Mouse (Mus musculus): ENCODE results near the gene A130010J15Rik. TPM values are rescaled to one million over a fixed set of nuclear protein-coding genes. Genes with fewer than 3 reads are reported as not detected.

Gene A130010J15Rik
- polyA plus RNA-seq, 1 experiment, result 4.1 TPM

GRCm38 (mm10) chr1:193132385-193132784, 35.5 kb upstream of the A130010J15Rik start:
- H3ac ChIP-seq (ENCODE audit: control insufficient read depth, insufficient read length, low read depth), result no peak overlapping the region
- peaks cover 28% of the 10 kb centered on the region for H3K79me2 ChIP-seq (ENCODE audit: control insufficient read depth, insufficient read depth)
- H3K27me3 ChIP-seq (ENCODE audit: control insufficient read depth, insufficient read depth, insufficient read length), result no peaks in the 10 kb centered on the region
- TF ChIP-seq USF1 (IDR thresholded peaks at IDR 0.05; ENCODE audit: low read depth) (no peak), MAX (IDR thresholded peaks at IDR 0.05) (no peak), FOSL1 (IDR thresholded peaks at IDR 0.05; ENCODE audit: insufficient read depth, low read length, poor library complexity, severe bottlenecking) (no peak), CEBPB (IDR thresholded peaks at IDR 0.05; ENCODE audit: low read depth) (no peak), CTCF (IDR thresholded peaks at IDR 0.05; ENCODE audit: control insufficient read depth, insufficient read depth, insufficient read length) (no peak), MYOG (IDR thresholded peaks at IDR 0.05; ENCODE audit: control insufficient read depth, extremely low read depth, insufficient read length) (no peak), MYOD1 (IDR thresholded peaks at IDR 0.05; ENCODE audit: control insufficient read depth, insufficient read length, low read depth) (no peak)
- peaks cover 9% of the 10 kb centered on the region for H3K36me3 ChIP-seq (ENCODE audit: control insufficient read depth, insufficient read depth)
- peaks cover 21% of the 10 kb centered on the region for H3K79me3 ChIP-seq (ENCODE audit: low read depth)
- no peak overlapping the region for H3K4me3 ChIP-seq (ENCODE audit: insufficient read depth, poor library complexity, severe bottlenecking)

DNA sequence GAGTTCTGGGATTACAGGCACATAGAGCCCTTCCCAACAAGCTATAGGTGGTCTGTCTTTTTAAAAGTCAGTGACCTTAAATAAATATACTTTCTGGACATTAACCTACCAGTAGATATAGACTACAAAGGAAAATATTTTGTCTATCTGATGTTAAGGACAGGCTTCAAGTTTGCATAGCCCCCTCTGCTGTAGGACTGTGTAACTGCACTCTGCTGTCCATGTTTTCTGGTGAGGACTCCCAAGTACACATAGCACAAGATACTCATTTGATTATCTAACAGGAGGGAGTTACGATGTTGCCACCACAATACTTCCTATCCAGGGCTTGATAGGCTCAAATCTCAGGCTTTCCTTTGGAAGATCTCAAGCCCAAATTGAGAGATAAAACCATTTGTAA, 34.1 kb upstream of the A130010J15Rik start:
- Histone ChIP-seq H3ac (ENCODE audit: control insufficient read depth, insufficient read length, low read depth) (no peak overlapping the region), H3K27me3 (ENCODE audit: control insufficient read depth, insufficient read depth, insufficient read length) (peaks cover 4% of the 10 kb centered on the region), H3K79me3 (ENCODE audit: low read depth) (peaks cover 11% of the 10 kb centered on the region), H3K79me2 (ENCODE audit: control insufficient read depth, insufficient read depth) (peaks cover 14% of the 10 kb centered on the region), H3K36me3 (ENCODE audit: control insufficient read depth, insufficient read depth) (no peaks in the 10 kb centered on the region), H3K4me3 (ENCODE audit: insufficient read depth, poor library complexity, severe bottlenecking) (no peak overlapping the region)
- TF ChIP-seq USF1 (IDR thresholded peaks at IDR 0.05; ENCODE audit: low read depth) (no peak), MYOG (IDR thresholded peaks at IDR 0.05; ENCODE audit: control insufficient read depth, extremely low read depth, insufficient read length) (no peak), MYOD1 (IDR thresholded peaks at IDR 0.05; ENCODE audit: control insufficient read depth, insufficient read length, low read depth) (no peak), CEBPB (IDR thresholded peaks at IDR 0.05; ENCODE audit: low read depth) (no peak), MAX (IDR thresholded peaks at IDR 0.05) (no peak), FOSL1 (IDR thresholded peaks at IDR 0.05; ENCODE audit: insufficient read depth, low read length, poor library complexity, severe bottlenecking) (no peak), CTCF (IDR thresholded peaks at IDR 0.05; ENCODE audit: control insufficient read depth, insufficient read depth, insufficient read length) (no peak)

DNA sequence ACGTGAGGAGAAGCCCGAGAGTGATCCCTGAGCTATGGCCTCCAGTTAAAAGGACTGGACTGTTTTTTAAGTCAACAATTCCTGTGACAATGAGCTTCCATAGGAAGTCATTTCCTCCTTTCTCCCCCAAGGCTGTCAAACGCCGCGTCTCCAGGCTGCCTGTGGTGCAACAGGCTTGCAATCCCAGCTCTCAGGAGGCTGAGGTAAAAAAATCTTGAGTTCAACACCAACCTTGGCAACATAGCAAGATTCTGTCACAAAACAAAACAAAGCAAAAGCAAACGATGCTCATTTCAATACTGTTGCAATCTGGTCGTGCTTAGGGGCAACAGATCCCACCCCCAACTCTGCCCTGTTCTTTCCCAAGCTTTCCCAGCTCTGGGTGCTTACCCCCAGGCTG, 29.8 kb upstream of the A130010J15Rik start:
- Histone ChIP-seq H3K4me3 (ENCODE audit: insufficient read depth, poor library complexity, severe bottlenecking) (no peak overlapping the region), H3K79me3 (ENCODE audit: low read depth) (no peaks in the 10 kb centered on the region), H3K36me3 (ENCODE audit: control insufficient read depth, insufficient read depth) (no peaks in the 10 kb centered on the region), H3K79me2 (ENCODE audit: control insufficient read depth, insufficient read depth) (no peaks in the 10 kb centered on the region), H3K27me3 (ENCODE audit: control insufficient read depth, insufficient read depth, insufficient read length) (peaks cover 9% of the 10 kb centered on the region), H3ac (ENCODE audit: control insufficient read depth, insufficient read length, low read depth) (no peak overlapping the region)
- TF ChIP-seq CTCF (IDR thresholded peaks at IDR 0.05; ENCODE audit: control insufficient read depth, insufficient read depth, insufficient read length) (no peak), MYOG (IDR thresholded peaks at IDR 0.05; ENCODE audit: control insufficient read depth, extremely low read depth, insufficient read length) (no peak), MAX (IDR thresholded peaks at IDR 0.05) (no peak), FOSL1 (IDR thresholded peaks at IDR 0.05; ENCODE audit: insufficient read depth, low read length, poor library complexity, severe bottlenecking) (no peak), CEBPB (IDR thresholded peaks at IDR 0.05; ENCODE audit: low read depth) (no peak), MYOD1 (IDR thresholded peaks at IDR 0.05; ENCODE audit: control insufficient read depth, insufficient read length, low read depth) (no peak), USF1 (IDR thresholded peaks at IDR 0.05; ENCODE audit: low read depth) (no peak)

- no peak overlapping the region for H3K4me3 ChIP-seq (ENCODE audit: insufficient read depth, poor library complexity, severe bottlenecking)
- H3K27me3 ChIP-seq (ENCODE audit: control insufficient read depth, insufficient read depth, insufficient read length), result peaks cover 9% of the 10 kb centered on the region
- no peaks in the 10 kb centered on the region for H3K36me3 ChIP-seq (ENCODE audit: control insufficient read depth, insufficient read depth)
- H3K79me2 ChIP-seq (ENCODE audit: control insufficient read depth, insufficient read depth), result no peaks in the 10 kb centered on the region
- no peaks in the 10 kb centered on the region for H3K79me3 ChIP-seq (ENCODE audit: low read depth)
- no peak for TF ChIP-seq USF1 (IDR thresholded peaks at IDR 0.05; ENCODE audit: low read depth)
- TF ChIP-seq MYOG (IDR thresholded peaks at IDR 0.05; ENCODE audit: control insufficient read depth, extremely low read depth, insufficient read length), result no peak
- TF ChIP-seq MYOD1 (IDR thresholded peaks at IDR 0.05; ENCODE audit: control insufficient read depth, insufficient read length, low read depth), result no peak
- TF ChIP-seq CTCF (IDR thresholded peaks at IDR 0.05; ENCODE audit: control insufficient read depth, insufficient read depth, insufficient read length), result no peak
- TF ChIP-seq MAX (IDR thresholded peaks at IDR 0.05), result no peak
- no peak overlapping the region for H3ac ChIP-seq (ENCODE audit: control insufficient read depth, insufficient read length, low read depth)
Observed at GRCm38 (mm10) chr1:193138669-193139068, 29.2 kb upstream of the A130010J15Rik start.

GRCm38 (mm10) chr1:193141118-193141517, 26.7 kb upstream of the A130010J15Rik start:
- Histone ChIP-seq H3K36me3 (ENCODE audit: control insufficient read depth, insufficient read depth) (no peaks in the 10 kb centered on the region), H3K79me3 (ENCODE audit: low read depth) (no peaks in the 10 kb centered on the region), H3K79me2 (ENCODE audit: control insufficient read depth, insufficient read depth) (no peaks in the 10 kb centered on the region), H3ac (ENCODE audit: control insufficient read depth, insufficient read length, low read depth) (no peak overlapping the region), H3K4me3 (ENCODE audit: insufficient read depth, poor library complexity, severe bottlenecking) (no peak overlapping the region), H3K27me3 (ENCODE audit: control insufficient read depth, insufficient read depth, insufficient read length) (peaks cover 20% of the 10 kb centered on the region)
- no peak for TF ChIP-seq FOSL1 (IDR thresholded peaks at IDR 0.05; ENCODE audit: insufficient read depth, low read length, poor library complexity, severe bottlenecking)
- TF ChIP-seq USF1 (IDR thresholded peaks at IDR 0.05; ENCODE audit: low read depth), result no peak
- TF ChIP-seq MAX (IDR thresholded peaks at IDR 0.05), result no peak
- TF ChIP-seq CTCF (IDR thresholded peaks at IDR 0.05; ENCODE audit: control insufficient read depth, insufficient read depth, insufficient read length), result no peak
- no peak for TF ChIP-seq CEBPB (IDR thresholded peaks at IDR 0.05; ENCODE audit: low read depth)
- no peak for TF ChIP-seq MYOG (IDR thresholded peaks at IDR 0.05; ENCODE audit: control insufficient read depth, extremely low read depth, insufficient read length)
- no peak for TF ChIP-seq MYOD1 (IDR thresholded peaks at IDR 0.05; ENCODE audit: control insufficient read depth, insufficient read length, low read depth)

- Histone ChIP-seq H3K4me3 (ENCODE audit: insufficient read depth, poor library complexity, severe bottlenecking) (no peak overlapping the region), H3K27me3 (ENCODE audit: control insufficient read depth, insufficient read depth, insufficient read length) (peaks cover 20% of the 10 kb centered on the region), H3ac (ENCODE audit: control insufficient read depth, insufficient read length, low read depth) (no peak overlapping the region), H3K79me3 (ENCODE audit: low read depth) (no peaks in the 10 kb centered on the region), H3K79me2 (ENCODE audit: control insufficient read depth, insufficient read depth) (no peaks in the 10 kb centered on the region), H3K36me3 (ENCODE audit: control insufficient read depth, insufficient read depth) (no peaks in the 10 kb centered on the region)
- TF ChIP-seq MAX (IDR thresholded peaks at IDR 0.05) (no peak), CTCF (IDR thresholded peaks at IDR 0.05; ENCODE audit: control insufficient read depth, insufficient read depth, insufficient read length) (no peak), USF1 (IDR thresholded peaks at IDR 0.05; ENCODE audit: low read depth) (no peak), FOSL1 (IDR thresholded peaks at IDR 0.05; ENCODE audit: insufficient read depth, low read length, poor library complexity, severe bottlenecking) (no peak), MYOD1 (IDR thresholded peaks at IDR 0.05; ENCODE audit: control insufficient read depth, insufficient read length, low read depth) (no peak), CEBPB (IDR thresholded peaks at IDR 0.05; ENCODE audit: low read depth) (no peak), MYOG (IDR thresholded peaks at IDR 0.05; ENCODE audit: control insufficient read depth, extremely low read depth, insufficient read length) (no peak)
Observed at GRCm38 (mm10) chr1:193142517-193143062, 25.3 kb upstream of the A130010J15Rik start.

Measured in C2C12 (cell line).